Comparison of ENCODE assay signal across 39 mouse cellular contexts in the genomic region with DNA sequence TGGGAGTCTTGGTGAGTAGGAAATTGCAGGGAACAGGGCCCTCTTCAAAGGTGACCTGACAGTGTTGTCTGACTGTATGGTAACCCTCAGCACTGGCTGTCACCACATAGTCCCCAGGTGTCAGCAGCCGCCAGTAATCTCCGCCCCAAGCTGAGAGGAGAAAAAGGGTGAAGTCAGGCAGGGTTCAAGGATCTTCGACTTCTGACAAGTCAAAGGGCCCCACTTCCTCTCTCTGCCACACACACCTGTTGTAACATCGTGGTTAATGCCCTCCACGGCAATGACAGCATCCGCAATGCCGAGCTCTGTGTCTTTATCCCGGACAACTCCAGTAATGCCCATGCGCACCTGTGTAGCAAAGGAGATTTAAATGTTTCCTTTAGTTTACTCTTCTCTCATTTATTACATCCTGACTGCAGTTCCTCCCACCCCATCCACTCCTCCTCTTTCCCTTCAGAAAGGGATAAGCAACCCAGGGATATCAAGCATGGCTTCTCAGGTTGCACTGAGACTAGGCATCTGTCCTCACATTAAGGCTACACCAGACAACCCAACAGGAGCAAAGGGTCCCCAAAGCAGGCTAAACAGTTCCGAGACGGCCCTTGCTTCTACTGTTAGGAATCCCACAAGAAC. TPM values are rescaled to one million over a fixed set of nuclear protein-coding genes. Genes with fewer than 3 reads are reported as not detected.
DNase-seq lines count a peak whose midpoint lies in the region; ATAC-seq and TF ChIP-seq lines count a peak whose summit lies in the region.
"Had no signal": no experiment of that assay in that cellular context is flagged by ENCODE, and none has a peak within 500 bp of the region (broad histone marks: within the 10 kb centered on the region; RNA-seq: fewer than 3 reads in every experiment).

No protein-coding gene starts in this region.

- TF ChIP-seq POLR2A in testis, adult 2 months (IDR thresholded peaks at IDR 0.05; ENCODE audit: control insufficient read depth, low read depth, low read length) = no peak

- H3K27me3 ChIP-seq in kidney, embryonic 14.5 days (ENCODE audit: control insufficient read depth, insufficient read depth, low read length) = no peaks in the 10 kb centered on the region
- no peaks in the 10 kb centered on the region for H3K27me3 ChIP-seq in testis, adult 2 months (ENCODE audit: control insufficient read depth, insufficient read depth, low read length)
- H3K27me3 ChIP-seq: limb, embryonic 15.5 days; midbrain, embryonic 15.5 days had no signal

- no peak overlapping the region for H3K27ac ChIP-seq in kidney, embryonic 14.5 days (ENCODE audit: low read depth, low read length)
- H3K27ac ChIP-seq in testis, adult 2 months (ENCODE audit: control insufficient read depth, insufficient read depth, low read depth, low read length) = no peak overlapping the region
- H3K27ac ChIP-seq: limb, embryonic 10.5 days; limb, embryonic 15.5 days; liver, embryonic 13.5 days; midbrain, embryonic 15.5 days; neural tube, embryonic 15.5 days had no signal

- no peak overlapping the region for H3K4me2 ChIP-seq in kidney, embryonic 14.5 days (replicated peaks; ENCODE audit: low read depth, low read length)
- H3K4me2 ChIP-seq: heart, embryonic 11.5 days; limb, embryonic 15.5 days; liver, embryonic 13.5 days; midbrain, embryonic 15.5 days; neural tube, embryonic 15.5 days had no signal

- no peak for DNase-seq in kidney, adult 8-10 months
- no peak for DNase-seq in testis, postnatal 14 days (ENCODE audit: low spot score)
- DNase-seq in thymus, postnatal 14 days = peak; percentile 83
- no peak for DNase-seq in ovary, adult 18-20 months (ENCODE audit: low spot score)
- DNase-seq: adrenal gland, postnatal 25 days; B cell, adult 2 months; cerebellum, adult 11-12 months; cerebellum, postnatal 10 days; forebrain, postnatal 0 days; gastrocnemius, postnatal 10 days; kidney, adult 2 months; layer of hippocampus, adult 9-11 months; liver, embryonic 13.5 days; lung, adult 18-20 months; lung, postnatal 4 days; right cerebral cortex, postnatal 25 days had no signal

- TF ChIP-seq CTCF in testis, adult 2 months (IDR thresholded peaks at IDR 0.05; ENCODE audit: control insufficient read depth, insufficient read depth, insufficient replicate concordance, low read depth, low read length) = no peak

- whole genome bisulfite sequencing in kidney, embryonic 14.5 days = 52% methylated on average over 11 of the region's 11 CpGs

- H3K4me3 ChIP-seq in kidney, embryonic 14.5 days (ENCODE audit: low read length) = no peak overlapping the region
- H3K4me3 ChIP-seq in testis, adult 2 months (ENCODE audit: control insufficient read depth, low read depth, low read length) = peak overlapping the region; percentile 11
- H3K4me3 ChIP-seq: erythroblast, embryonic 14.5 days; limb, embryonic 10.5 days; limb, embryonic 15.5 days; liver, embryonic 13.5 days; midbrain, embryonic 15.5 days; neural tube, embryonic 15.5 days had no signal

- H3K9me3 ChIP-seq in kidney, embryonic 14.5 days (ENCODE audit: control insufficient read depth, low read length) = no peaks in the 10 kb centered on the region
- H3K9me3 ChIP-seq: limb, embryonic 10.5 days; limb, embryonic 15.5 days; liver, embryonic 13.5 days; midbrain, embryonic 15.5 days; neural tube, embryonic 15.5 days had no signal

- H3K9ac ChIP-seq in kidney, embryonic 14.5 days (ENCODE audit: low read depth, low read length) = no peak overlapping the region
- H3K9ac ChIP-seq: forebrain, postnatal 0 days; limb, embryonic 15.5 days; liver, embryonic 13.5 days; midbrain, embryonic 15.5 days; neural tube, embryonic 15.5 days had no signal

- ATAC-seq in kidney, embryonic 14.5 days (ENCODE audit: low FRiP score, low TSS enrichment) = peak; percentile 58; the same call in 1 of the 2 replicates
- no peak for ATAC-seq in megakaryocyte, adult 5-6 weeks (ENCODE audit: poor library complexity, severe bottlenecking)
- ATAC-seq: forebrain, postnatal 0 days; hindbrain, embryonic 16.5 days; lung, postnatal 0 days; midbrain, embryonic 15.5 days had no signal

- peaks cover 35% of the 10 kb centered on the region for H3K36me3 ChIP-seq in kidney, embryonic 14.5 days (ENCODE audit: control insufficient read depth, insufficient read depth, low read length)
- no peaks in the 10 kb centered on the region for H3K36me3 ChIP-seq in testis, adult 2 months (ENCODE audit: control insufficient read depth, insufficient read depth, low read length)
- H3K36me3 ChIP-seq: liver, embryonic 13.5 days; midbrain, embryonic 15.5 days had no signal

- H3K4me1 ChIP-seq in kidney, embryonic 14.5 days (ENCODE audit: control insufficient read depth, insufficient read depth, low read length) = 0 out of 2 replicates have a peak, but pooled peaks cover 7% of the 10 kb centered on the region
- no peaks in the 10 kb centered on the region for H3K4me1 ChIP-seq in testis, adult 2 months (ENCODE audit: control insufficient read depth, insufficient read depth, low read length)
- H3K4me1 ChIP-seq: liver, embryonic 13.5 days; midbrain, embryonic 15.5 days; neural tube, embryonic 15.5 days had no signal

RNA-seq across cellular contexts. Expression of a gene that starts 6.3 kb away (rescaled TPM):
- polyA plus RNA-seq in kidney, embryonic 14.5 days (2014; fragmentation: Nextera tagmentation; extraction: Ambion mirVana) = 51.6 and 63.8 TPM in 2 replicates
- polyA plus RNA-seq in testis, adult 2 months (2012; rRNA removed) = 73.4 and 89.5 TPM in 2 replicates
- 0.18 and 0.25 TPM in 2 replicates for total RNA-seq in megakaryocyte, adult 5-6 weeks (2015)
- 0.37 and 0.53 TPM in 2 replicates for total RNA-seq in megakaryocyte, adult 5-6 weeks (2017)
- polyA plus RNA-seq: erythroblast, embryonic 14.5 days had no signal

RNA-seq across cellular contexts. Expression of a gene that starts 13.9 kb away (rescaled TPM):
- polyA plus RNA-seq in kidney, embryonic 14.5 days (2014; fragmentation: Nextera tagmentation; extraction: Ambion mirVana) = not detected in 2 replicates
- polyA plus RNA-seq in testis, adult 2 months (2012; rRNA removed) = 0.57 and 0.99 TPM in 2 replicates
- not detected in 2 replicates for total RNA-seq in megakaryocyte, adult 5-6 weeks (2015)
- total RNA-seq in megakaryocyte, adult 5-6 weeks (2017) = not detected in 2 replicates
- total RNA-seq: adrenal gland, adult 18-20 months; adrenal gland, postnatal 25 days; common myeloid progenitor, adult 5-6 weeks; forebrain, postnatal 0 days; gastrocnemius, postnatal 10 days; granulocyte monocyte progenitor cell, adult 5-6 weeks; left cerebral cortex, postnatal 10 days; megakaryocyte-erythroid progenitor cell, adult 5-6 weeks had no signal
- polyA plus RNA-seq: embryonic facial prominence, embryonic 14.5 days; erythroblast, embryonic 14.5 days; forebrain, embryonic 11.5 days; forebrain, postnatal 0 days; heart, embryonic 11.5 days; heart, postnatal 0 days; hindbrain, embryonic 11.5 days; hindbrain, embryonic 16.5 days; intestine, embryonic 14.5 days; kidney, adult 2 months; limb, embryonic 10.5 days; limb, embryonic 15.5 days; liver, embryonic 13.5 days; lung, postnatal 0 days; stomach, embryonic 16.5 days; urinary bladder, adult 2 months had no signal

RNA-seq across cellular contexts. Expression of a gene that starts 13.9 kb away (rescaled TPM):
- polyA plus RNA-seq in kidney, embryonic 14.5 days (2014; fragmentation: Nextera tagmentation; extraction: Ambion mirVana) = 0.40 TPM in 1 of 2 replicates, not detected in the other
- polyA plus RNA-seq in testis, adult 2 months (2012; rRNA removed) = 316 and 321 TPM in 2 replicates
- not detected in 2 replicates for total RNA-seq in megakaryocyte, adult 5-6 weeks (2015)
- not detected in 2 replicates for total RNA-seq in megakaryocyte, adult 5-6 weeks (2017)
- total RNA-seq: adrenal gland, adult 18-20 months; adrenal gland, postnatal 25 days; common myeloid progenitor, adult 5-6 weeks; forebrain, postnatal 0 days; gastrocnemius, postnatal 10 days; granulocyte monocyte progenitor cell, adult 5-6 weeks; left cerebral cortex, postnatal 10 days; megakaryocyte-erythroid progenitor cell, adult 5-6 weeks had no signal
- polyA plus RNA-seq: embryonic facial prominence, embryonic 14.5 days; erythroblast, embryonic 14.5 days; forebrain, embryonic 11.5 days; heart, embryonic 11.5 days; heart, postnatal 0 days; hindbrain, embryonic 11.5 days; intestine, embryonic 14.5 days; limb, embryonic 10.5 days; limb, embryonic 15.5 days; liver, embryonic 13.5 days; lung, postnatal 0 days; midbrain, embryonic 15.5 days; stomach, embryonic 16.5 days; urinary bladder, adult 2 months had no signal

RNA-seq across cellular contexts. Expression of a gene that starts 15.2 kb away (rescaled TPM):
- not detected in 2 replicates for polyA plus RNA-seq in kidney, embryonic 14.5 days (2014; fragmentation: Nextera tagmentation; extraction: Ambion mirVana)
- polyA plus RNA-seq in testis, adult 2 months (2012; rRNA removed) = 251 and 255 TPM in 2 replicates
- not detected in 2 replicates for total RNA-seq in megakaryocyte, adult 5-6 weeks (2015)
- not detected in 2 replicates for total RNA-seq in megakaryocyte, adult 5-6 weeks (2017)
- total RNA-seq: adrenal gland, adult 18-20 months; adrenal gland, postnatal 25 days; common myeloid progenitor, adult 5-6 weeks; forebrain, postnatal 0 days; gastrocnemius, postnatal 10 days; granulocyte monocyte progenitor cell, adult 5-6 weeks; left cerebral cortex, postnatal 10 days; megakaryocyte-erythroid progenitor cell, adult 5-6 weeks had no signal
- polyA plus RNA-seq: embryonic facial prominence, embryonic 14.5 days; erythroblast, embryonic 14.5 days; forebrain, embryonic 11.5 days; heart, embryonic 11.5 days; heart, postnatal 0 days; hindbrain, embryonic 11.5 days; intestine, embryonic 14.5 days; kidney, adult 2 months; limb, embryonic 10.5 days; liver, embryonic 13.5 days; lung, postnatal 0 days; neural tube, embryonic 15.5 days; stomach, embryonic 16.5 days; urinary bladder, adult 2 months had no signal

RNA-seq across cellular contexts. Expression of a gene that starts 33.0 kb away (rescaled TPM):
- polyA plus RNA-seq in kidney, embryonic 14.5 days (2014; fragmentation: Nextera tagmentation; extraction: Ambion mirVana) = 72.3 and 79.2 TPM in 2 replicates
- polyA plus RNA-seq in testis, adult 2 months (2012; rRNA removed) = 45.6 and 55.8 TPM in 2 replicates
- total RNA-seq in megakaryocyte, adult 5-6 weeks (2015) = 74.6 and 102 TPM in 2 replicates
- total RNA-seq in megakaryocyte, adult 5-6 weeks (2017) = 96.7 and 99.6 TPM in 2 replicates

Comparison
In these comparisons a context has a peak if more than half of its experiments do, and no peak if none do; other contexts are left out.
1. RNA of a gene that starts 13.9 kb away (polyA plus RNA-seq): 316 to 321 TPM in testis, adult 2 months; 0.40 TPM in kidney, embryonic 14.5 days; every median in the first group is over 100 times any median in the second.